In the genomic region with DNA sequence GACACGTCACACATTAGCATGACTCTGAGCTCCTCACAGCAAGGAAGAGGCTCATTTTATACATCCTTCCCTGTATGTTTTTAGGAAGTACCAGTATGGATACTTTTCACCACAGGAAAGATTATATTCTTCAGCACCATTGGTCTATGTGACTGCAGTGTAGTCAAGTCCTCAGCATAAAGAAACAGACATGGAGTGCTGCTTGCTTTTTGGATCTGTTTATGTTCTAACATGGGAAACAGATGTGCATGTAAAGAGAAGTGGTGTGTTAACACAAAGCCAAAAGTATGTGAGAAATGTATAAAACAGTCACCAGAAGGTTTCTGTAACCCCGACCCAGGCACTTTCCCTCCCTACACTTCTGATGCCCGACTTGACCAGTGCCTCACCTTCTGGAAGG, we compare ENCODE assay signal across 22 mouse cellular contexts.
"Had no signal": no experiment of that assay in that cellular context is flagged by ENCODE, and none has a peak within 500 bp of the region (broad histone marks: within the 10 kb centered on the region; RNA-seq: fewer than 3 reads in every experiment).

No protein-coding gene starts in this region.

- H3K27me3 ChIP-seq: kidney, embryonic 15.5 days; midbrain, embryonic 12.5 days; midbrain, embryonic 15.5 days; neural tube, embryonic 12.5 days; neural tube, embryonic 15.5 days had no signal

- H3K9me3 ChIP-seq: kidney, embryonic 15.5 days; midbrain, embryonic 12.5 days; midbrain, embryonic 15.5 days; neural tube, embryonic 12.5 days; neural tube, embryonic 15.5 days had no signal

- H3K36me3 ChIP-seq: kidney, embryonic 15.5 days; midbrain, embryonic 12.5 days; midbrain, embryonic 15.5 days; neural tube, embryonic 12.5 days; neural tube, embryonic 15.5 days had no signal

- H3K4me1 ChIP-seq: kidney, embryonic 15.5 days; midbrain, embryonic 12.5 days; midbrain, embryonic 15.5 days; neural tube, embryonic 12.5 days; neural tube, embryonic 15.5 days had no signal

- H3K9ac ChIP-seq: kidney, embryonic 15.5 days; liver, embryonic 14.5 days; liver, postnatal 0 days; lung, embryonic 14.5 days; midbrain, embryonic 12.5 days; midbrain, embryonic 15.5 days; neural tube, embryonic 12.5 days; neural tube, embryonic 15.5 days had no signal

- H3K4me3 ChIP-seq: kidney, embryonic 15.5 days; left cerebral cortex, adult 2 months; midbrain, embryonic 12.5 days; midbrain, embryonic 15.5 days; neural tube, embryonic 12.5 days; neural tube, embryonic 15.5 days had no signal

- ATAC-seq: liver, postnatal 0 days; lung, postnatal 0 days; midbrain, embryonic 15.5 days had no signal

- H3K27ac ChIP-seq: kidney, embryonic 15.5 days; left cerebral cortex, adult 2 months; liver, embryonic 14.5 days; macrophage; midbrain, embryonic 12.5 days; midbrain, embryonic 15.5 days; neural tube, embryonic 12.5 days; neural tube, embryonic 15.5 days; stomach, postnatal 0 days had no signal

- H3K4me2 ChIP-seq: kidney, embryonic 15.5 days; liver, embryonic 11.5 days; lung, embryonic 14.5 days; midbrain, embryonic 12.5 days; midbrain, embryonic 15.5 days; neural tube, embryonic 12.5 days; neural tube, embryonic 15.5 days had no signal

- DNase-seq: kidney, adult 8-10 months; kidney, postnatal 10 days; kidney, postnatal 36 days; layer of hippocampus, postnatal 36 days; left cerebral cortex, postnatal 4 days; liver, postnatal 0 days; lung, embryonic 14.5 days; right cerebral cortex, adult 18-20 months; right cerebral cortex, postnatal 14 days; right cerebral cortex, postnatal 4 days; thymus, postnatal 25 days had no signal
